Mouse (Mus musculus) CD4-positive, CD25-positive, alpha-beta regulatory T cell, adult 2 months (primary cell): ENCODE measurements around the gene Trim9.

Source experiments
- DNase-seq: peaks from one replicate; pipeline ENCODE4 v3.0.0-alpha.2; 2012; ENCODE audit warnings: low read depth, low spot score

Trim9 gene

DNA sequence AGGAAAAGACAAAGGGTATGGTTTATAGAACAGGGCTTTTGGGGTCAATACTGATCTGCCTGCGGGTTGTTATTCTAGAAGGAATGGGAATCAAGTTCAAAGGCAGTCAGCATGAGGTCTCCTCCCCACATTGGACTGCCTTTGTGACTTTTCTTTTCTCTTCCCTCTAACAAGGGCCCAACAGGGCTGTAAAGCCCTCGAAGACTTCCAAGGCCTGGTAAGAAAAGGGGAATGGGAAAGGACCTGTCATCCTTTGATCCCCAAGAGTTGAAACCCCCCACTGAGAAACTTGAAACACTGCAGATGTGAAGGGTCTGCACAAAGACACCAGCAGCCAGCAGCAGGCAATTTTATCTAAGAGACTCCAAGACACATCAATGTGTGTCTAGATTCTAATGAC, 21.0 kb downstream of the Trim9 start:
- DNase-seq = no peak

DNA sequence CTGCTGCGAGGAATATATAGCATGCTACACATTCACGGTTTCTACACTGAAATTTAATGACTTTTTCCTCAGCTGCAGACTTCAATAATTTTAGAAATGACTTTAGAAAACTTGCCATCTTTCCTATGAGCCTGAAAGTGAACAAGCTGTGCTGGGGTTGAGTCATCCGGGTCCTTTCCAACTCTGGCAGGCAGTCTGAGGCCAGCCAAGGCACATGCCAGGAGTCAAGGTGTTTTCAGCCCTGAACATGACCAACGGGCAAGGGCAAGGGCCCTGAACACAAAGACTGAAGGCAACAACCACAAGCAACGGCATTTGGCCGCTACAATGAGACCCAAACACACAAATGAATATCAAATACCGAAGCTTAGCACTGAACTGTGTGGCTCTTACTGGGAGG, 21.6 kb downstream of the Trim9 start:
- DNase-seq = no peak

DNA sequence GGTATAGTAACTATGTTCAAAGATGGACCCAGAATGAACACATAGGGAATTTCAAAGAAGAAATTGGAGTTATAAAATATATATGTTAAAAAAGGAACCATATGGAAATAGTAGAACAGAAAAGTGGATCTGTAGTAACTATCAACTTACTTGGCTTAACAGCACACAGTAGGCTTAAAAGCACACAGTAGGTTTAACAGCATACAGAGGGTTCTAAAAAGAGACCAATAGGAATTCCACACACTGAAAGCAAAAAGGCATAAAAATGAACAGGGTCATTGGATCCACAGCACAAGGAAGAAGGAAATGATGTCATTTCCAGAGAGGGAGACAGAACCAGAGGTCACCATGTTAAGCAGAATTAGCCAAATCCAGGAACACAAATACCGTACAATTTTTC, 24.6 kb downstream of the Trim9 start:
- DNase-seq = no peak

DNA sequence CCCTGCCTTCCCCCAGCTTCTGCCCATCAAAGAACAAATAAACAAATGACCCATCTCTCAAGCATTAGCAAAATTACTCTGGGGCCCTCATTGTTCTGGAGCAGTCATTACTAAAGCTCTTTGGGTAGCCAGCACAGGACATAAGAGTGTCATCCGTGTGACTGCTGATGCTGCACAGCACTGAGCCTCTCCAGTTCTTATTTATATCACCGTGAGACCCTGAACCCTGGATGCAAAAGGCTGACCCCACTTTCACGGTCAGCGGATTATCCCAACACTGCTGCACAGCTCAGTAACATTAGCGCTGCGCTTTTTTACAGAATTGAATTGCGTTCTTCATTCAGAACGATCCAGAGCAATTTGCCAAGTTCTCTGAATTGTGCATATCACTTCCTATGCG, 31.3 kb downstream of the Trim9 start:
- no peak for DNase-seq

DNA sequence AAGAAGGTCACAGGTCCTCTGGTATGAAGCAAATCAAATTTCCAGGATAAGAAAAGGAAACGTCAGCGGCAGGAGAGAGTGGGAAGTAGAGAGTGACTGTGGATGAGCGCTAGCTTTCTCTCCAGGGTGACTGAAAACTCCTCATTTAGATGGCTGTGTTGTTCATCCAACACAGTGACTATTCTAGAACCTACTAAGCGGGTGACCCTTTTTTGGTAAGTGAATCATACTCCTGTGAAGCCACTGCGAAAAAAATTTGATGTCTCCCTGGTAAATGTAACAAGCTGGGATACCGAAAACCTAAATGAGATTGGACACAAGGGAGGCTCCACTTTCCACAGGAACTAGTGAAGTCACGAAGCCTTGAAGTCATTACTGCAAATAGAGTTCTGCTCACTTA, 39.5 kb downstream of the Trim9 start:
- no peak for DNase-seq

DNA sequence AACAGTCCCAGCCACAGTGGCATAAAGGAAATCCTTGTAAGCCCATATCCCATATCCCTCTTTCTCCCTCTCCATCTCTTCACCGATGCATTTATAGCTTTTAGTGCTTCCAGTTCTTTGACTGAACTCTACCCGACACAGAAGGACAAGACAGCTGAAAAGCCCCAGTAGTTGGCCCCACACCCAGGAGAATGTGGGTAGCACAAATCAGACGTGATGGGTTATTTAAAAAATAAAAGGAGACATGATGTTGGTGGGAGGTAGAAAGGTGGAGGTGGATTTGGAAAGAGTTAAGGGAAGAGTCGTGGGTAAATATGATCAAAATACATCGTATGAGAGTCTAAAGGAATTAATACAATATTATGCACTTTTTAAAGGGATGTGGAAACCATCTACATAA, 40.4 kb downstream of the Trim9 start:
- DNase-seq = no peak

DNA sequence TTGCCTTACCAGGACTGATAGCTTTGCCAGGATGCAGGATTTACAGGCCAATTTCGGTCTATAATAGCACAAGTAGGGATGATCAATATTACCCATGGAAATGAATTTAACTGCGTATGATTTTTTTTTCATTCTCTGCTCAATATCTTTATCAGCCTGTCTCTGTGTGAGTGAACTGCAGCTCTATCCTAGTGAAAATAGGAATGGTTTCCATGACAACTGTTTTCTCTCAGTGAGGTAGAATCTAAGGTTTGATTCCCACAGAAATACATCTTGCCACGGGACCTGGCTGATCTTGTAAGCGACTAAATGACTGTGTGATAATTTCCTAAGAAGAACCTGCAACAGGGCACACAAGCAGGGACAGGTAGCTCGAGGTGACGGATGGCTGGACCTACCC, 43.4 kb downstream of the Trim9 start:
- DNase-seq = no peak

DNA sequence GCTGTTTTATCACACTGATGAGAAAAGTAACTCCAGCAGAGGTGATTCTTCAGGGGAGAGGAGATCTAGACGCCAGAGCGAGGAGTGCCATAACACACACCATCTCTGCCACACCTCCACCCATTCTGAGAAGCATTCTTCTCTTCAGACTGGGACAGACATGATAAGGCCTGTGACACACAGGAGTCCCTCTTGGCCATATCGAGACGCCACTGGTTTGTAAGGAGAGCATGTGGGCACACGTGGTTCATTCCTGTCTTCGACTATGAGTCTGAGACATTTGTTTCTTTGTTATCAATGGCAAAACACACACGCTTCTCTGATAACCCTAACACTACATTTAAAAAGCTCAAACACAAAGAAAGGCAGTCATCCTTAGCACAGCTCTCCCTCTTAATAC, 43.9 kb downstream of the Trim9 start:
- DNase-seq = no peak

DNA sequence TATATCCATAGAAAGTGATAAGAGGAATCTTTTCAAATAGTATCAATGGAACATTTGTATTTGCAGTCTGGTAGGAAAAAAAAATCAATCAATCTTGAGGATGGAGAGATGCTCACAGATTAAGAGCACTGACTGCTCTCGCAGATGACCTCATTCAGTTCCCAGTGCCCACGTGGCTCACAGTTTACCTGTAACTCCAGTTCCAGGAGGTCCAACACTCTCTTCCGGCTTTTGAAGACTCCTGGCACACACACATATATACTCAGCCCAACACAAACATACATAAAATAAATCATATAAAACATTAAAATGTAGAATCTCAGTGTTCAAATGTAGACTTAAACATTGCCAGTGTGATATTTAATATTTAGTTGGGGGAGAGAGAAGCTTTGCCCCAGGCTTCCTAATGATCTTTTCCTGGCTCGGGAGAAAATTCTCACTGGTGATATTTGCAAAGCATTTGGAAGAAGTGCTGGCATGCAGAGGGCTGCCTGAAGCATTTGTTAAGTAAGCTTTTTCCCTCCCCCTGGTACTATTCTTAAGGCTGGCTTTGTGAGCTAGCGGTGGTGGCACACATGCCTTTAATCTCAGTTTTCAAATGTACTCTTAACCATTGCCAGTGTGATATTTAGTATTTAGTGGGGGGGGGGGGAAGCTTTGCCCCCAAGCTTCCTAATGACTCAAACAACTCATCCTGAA, 45.2 kb downstream of the Trim9 start:
- no peak for DNase-seq

DNA sequence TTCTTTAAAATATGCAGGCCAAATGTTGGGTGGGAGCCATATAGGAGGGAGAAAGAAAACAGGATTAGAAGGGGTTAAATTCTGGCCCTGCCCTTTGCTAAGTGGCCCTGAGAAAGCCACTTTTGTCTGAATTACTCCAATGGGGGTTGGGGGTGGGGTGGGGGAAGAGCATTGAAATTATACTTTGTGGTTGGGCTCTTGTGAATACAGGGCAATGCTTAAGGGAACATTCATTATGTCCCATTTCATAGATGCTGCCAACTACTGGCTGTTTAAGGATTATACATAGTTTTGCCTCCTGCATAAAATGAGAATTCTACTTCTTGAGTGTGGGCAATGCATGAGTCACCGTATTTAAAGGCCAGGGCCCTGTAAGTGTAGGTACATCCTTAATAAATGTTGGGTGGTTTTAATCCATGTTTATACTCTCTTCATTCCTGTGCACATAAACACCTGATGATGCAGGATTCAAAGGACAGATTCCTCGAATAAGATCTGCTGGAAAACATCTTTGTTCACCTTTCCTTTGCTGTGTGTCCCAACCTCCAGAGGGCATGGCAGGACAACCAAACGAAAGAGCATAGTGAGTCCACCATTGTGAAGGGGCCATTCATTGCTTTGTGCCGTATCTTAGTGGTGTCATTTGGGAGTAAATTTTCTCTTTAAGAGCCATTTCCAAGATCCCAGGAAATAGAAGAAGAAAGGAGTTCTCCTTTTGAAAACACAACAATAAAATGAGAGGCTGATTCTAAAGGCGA, 53.3 kb downstream of the Trim9 start:
- DNase-seq = no peak

DNA sequence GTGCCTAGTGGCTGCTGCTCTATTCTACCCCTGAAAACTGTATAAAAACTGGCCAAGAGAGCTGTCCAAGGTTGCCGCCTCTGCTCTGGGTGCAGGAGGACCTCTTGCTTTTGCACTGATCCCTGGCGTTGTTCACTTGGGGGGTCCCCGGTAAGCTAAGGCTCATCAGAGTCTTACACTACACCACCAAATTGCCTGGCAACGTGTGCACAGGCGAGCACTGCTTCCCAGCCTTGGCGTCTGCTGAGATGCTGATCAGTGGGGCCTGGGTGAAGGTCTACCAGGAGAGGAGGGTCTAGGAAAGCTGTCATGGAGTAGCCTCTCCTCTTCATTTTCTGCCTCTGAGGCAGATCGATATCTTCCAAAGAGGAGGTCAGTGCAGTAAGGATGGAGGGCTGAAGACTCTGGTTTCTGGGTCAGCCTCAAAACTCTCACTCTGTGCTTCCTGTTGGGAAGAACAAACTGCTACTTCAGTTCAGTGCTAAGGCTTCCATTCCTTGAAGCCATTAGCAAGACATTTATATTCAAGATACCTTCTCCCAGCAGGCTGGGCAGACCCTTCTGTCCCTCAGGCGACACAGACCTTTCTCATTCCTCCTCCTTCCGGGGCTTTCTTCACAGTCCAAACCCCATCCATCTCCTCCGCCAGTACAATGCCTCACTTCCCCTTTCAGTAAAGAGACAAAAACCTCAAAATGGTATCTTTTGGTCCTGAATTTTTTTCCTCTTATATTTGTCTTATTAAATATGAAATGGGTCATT, 54.1 kb downstream of the Trim9 start:
- no peak for DNase-seq

DNA sequence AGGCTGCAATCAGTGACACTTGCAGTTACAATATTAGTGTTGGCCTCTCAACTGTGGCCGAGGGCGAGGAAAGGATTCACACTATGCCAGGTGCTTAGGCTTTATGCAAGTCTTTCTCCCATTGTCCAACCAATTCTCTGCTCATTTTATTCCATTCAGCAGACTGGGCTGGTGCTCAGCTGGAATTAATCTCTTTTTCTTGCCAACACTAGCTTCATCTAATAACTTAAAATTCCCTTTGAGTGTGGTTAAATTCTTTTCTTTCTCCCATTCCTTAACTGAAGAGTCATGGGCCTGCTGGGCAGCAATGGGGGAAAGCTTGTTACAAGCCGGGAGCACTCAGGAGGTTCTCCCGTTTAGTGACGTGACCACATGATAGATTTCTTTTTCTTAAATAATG, 61.9 kb downstream of the Trim9 start:
- DNase-seq = no peak

DNA sequence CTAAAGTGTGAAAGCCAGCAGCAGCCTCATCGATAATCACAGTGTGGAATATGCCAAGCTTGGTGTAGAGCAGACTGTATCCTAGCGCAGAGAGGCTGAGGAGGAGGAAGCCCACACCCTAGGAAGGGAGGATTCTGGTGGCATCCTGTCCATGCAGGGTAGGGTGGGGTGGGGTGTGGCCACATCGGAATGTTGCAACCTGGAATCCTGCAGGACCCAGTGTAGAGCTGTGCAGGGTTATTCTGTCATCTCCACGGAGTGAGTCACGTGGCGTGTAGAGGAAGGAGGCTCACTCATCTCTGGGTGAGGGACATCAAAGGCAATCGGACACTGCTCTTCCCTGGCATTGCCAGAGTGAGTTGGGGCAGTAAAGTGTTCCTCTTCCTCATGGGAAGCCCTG, 62.4 kb downstream of the Trim9 start:
- DNase-seq = no peak

DNA sequence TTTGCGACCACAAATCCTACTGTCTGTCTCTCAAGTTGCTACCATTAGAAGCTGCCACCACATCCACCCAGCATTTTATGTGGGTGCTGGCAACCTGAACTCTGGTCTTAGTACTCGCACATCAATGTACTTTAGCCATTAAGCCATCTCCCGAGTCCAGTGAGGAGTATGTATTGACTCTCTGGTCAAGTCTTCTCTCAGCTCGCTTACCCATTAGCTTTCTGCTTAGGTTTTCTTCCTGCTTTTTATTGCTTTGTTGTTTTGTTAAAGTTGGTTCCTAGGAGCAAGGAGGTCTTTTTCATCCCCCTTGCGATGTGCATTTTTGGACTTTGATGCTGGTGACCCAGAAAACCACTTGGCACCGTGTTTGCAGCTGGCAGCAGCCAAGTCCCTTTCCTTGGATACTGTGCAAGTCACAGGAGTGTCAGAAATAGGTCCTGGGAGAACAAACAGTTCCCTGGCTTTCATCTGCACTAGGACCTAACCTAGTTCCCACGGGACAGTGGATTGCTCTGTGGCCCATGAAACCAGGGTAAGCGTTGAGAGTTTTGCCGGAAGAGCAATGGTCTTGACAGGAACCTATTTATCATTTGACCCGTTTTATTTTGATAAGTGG, 64.2 kb downstream of the Trim9 start:
- DNase-seq = no peak

DNA sequence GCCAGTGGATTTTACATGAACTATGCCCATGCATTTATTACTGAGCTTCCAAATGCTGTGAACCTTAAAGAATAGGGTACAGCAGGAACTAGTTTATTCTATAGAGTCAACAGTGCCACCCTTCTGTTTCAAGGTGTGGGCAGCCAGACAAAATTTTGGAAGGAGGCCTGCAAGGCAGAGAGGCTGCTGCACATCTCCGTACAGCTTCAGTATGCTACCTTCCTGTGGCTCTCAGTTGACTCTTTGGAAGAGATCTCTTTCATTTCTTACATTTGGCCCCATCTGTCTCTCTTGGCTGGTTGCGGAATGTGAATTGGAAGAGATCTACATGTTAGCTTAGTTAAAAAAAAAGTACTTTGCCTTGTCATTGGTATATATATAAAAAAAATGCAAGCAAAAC, 66.5 kb downstream of the Trim9 start:
- DNase-seq = no peak

DNA sequence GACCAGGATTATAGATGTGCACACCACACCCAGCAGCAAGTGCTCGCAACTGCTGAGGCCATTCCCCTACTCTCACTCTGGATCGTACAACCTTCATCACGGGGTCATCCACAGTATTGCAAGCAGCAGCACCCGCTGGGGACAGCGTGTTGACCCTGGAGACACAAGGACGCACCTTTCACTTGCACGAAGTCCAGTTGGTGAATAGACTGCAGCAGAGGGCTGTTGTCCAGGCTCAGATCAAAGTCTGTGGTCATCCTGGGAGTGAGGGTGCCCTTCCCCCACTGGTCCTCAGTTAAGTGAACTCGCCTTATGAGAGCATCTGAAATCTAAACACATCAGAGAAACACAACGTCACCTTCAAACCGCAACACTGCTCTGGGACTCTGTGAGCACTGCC, 67.0 kb downstream of the Trim9 start:
- DNase-seq = peak; percentile 5

DNA sequence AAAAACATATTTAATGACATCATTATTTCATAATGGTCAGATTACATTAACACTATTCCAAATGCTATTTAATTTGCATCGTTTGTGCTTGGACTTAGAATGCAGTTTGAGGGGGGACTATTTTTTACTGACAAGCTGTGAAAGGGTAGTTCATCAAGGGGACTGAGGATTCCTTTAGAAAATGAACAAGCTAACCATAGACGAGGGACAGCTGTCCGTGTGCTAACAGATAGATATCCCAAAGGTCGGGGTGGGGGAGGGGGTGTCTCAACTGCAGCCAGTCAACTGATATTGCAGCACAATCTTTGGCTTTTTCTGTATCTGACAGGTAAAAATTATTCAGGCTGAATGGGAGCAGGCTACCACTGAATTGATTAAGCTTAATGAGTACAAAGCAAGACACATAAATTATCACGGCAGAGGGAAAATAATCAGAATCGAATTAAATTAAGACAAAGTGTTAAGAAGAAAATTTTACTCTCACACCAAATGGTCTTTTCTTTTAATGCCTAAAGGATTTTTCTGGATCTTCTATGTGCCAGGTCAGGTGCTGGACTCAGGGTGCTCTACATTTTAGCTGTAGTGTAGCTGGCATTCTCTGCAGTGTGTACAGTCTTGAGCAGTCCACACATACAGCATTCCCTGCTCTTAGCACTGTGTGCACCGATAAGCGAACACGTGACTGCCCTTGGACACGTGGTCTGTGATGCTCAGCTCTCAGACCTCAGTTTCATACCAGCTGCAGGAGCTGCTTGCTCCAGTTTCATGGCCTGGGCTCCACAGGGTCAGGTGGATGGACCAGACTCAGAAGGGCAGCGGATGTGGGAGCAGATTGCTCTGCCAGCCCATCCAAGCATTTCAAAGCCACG, 70.1 kb downstream of the Trim9 start:
- no peak for DNase-seq

DNA sequence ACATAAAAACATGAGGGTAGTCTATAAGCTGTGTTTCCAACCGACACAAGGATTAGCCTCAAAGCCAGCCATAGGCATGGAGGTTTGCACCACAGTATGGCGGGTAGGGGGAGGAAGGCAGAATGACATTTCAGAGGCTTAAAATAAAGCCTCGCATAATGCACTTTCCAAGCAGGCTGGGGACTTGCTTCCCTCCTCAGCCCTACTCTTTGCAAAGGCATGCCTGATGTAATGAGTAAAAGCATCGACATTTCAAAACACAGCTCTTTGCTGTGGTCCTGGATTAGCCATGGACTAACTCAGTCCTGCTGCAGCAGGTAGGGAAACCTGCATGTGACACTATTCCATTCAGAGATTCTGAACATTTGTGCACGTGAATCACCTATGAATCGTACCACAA, 77.7 kb downstream of the Trim9 start:
- DNase-seq = no peak

DNA sequence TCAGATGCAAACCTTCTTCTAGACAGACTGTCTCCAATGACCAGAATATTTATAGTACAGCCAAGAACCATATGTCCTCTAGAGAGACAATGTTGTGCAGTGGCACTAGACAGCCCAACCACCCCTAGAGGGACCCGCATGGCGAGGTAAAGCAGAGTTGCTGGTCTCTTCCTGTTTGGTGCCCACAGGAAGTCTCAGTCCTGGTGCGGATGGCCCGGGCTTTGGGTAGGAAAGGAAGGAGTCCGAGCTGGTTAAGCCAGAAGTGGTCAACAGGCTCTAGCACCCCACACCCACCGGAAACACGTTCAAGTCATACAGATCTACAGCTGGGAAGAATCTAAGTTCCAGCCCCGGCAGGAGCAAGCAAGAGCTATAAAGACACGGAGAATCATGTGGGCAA, 80.1 kb downstream of the Trim9 start:
- DNase-seq = no peak

DNA sequence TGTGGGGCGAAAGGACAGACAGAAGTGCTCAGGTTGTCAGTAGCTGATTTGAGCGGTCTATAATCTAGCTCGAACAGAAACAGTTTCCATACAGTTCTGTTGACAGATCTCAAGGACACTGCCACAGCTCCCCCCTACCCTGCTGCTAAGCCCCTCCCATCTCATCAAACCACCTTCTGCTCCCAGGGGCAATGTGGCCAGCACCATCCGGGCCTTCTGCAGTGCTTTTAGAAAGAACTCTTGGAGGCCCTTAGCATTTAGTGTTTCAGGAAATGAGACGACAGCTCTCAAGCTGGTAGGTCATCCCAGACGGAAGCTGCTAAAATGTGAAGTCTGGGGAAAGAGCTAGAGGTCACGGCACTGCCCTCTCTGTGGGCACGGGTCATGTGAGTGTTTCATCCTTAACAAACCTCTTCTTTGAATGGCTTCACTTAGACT, 80.9 kb downstream of the Trim9 start:
- DNase-seq = no peak

DNA sequence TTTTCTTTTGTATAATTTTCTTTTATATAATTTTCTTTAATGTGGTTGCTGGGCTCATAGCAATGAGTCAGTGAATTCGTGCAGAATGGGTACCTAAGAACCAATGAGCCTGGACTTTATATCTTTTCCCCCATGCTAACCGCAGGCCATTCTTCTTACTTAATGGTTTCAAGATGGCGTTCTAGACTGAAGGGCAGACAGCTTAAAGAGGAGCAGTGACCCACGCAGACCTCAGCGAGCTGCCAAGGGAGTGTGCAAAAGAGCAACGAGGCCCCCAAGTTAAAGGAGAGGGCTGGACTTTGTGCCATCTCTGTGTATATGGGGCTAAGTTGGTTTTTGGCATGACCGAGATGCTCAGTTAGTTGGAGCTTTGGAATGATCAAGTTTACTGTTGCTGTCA, 83.7 kb downstream of the Trim9 start:
- no peak for DNase-seq
